Mouse (Mus musculus) natural killer cell, adult 2 months (primary cell): ENCODE data around the gene Olfr683.
"Not testable (repeated sequence)": the region's sequence is repeated elsewhere in the genome, so short reads cannot be mapped to it uniquely, and the experiment has no call there.

Experiments used
- DNase-seq, 2 experiments: peaks; one replicate each; pipeline ENCODE4 v3.0.0; 2022; ENCODE audit warnings: low spot score in 2 of 2

Olfr683 gene

DNA sequence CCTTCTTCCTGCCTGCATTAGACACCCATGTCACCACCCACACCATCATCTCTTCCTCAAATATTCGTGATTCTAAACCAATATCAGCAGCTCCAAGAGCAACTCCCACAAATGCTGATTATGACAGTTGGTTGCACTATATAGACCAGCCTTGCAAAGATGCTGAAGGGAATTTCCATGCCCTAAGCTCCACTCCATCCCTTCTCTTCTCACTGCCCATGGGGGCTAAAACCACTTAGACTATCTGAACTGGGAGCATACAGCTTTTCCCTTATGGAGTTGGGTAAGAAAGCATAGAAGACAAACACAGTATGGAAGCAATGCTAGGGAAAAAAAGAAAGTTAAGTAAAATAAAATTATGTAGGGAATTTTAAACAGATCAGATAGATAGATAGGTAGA, at the start of gene Olfr683:
Gene Olfr683 (minus strand): TSS at position 101 of the 400 bp plus-strand sequence.
- no peak for DNase-seq

DNA sequence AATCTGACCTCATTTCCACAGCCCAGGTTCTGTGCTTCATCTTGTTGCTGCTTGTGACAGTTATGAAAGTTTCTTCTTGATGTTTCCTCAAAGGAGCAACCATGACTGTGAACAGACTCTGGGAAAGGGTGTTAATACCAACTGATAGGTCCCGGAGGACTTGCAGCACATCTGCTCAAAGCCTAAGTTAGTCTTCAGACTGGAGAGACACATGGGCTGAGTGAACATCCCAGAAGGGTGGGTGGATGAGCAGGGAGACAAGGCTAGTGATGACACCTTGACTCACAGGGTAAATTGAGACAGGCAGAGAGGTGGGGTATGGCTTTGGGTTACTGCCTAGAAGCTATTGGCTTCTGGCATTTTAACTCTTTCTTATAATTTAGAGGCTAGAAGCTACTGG, 39.1 kb upstream of the Olfr683 start, which contains the start of gene Olfr685:
Gene Olfr685 (minus strand): TSS at position 101 of the 400 bp plus-strand sequence.
- DNase-seq = no peak

DNA sequence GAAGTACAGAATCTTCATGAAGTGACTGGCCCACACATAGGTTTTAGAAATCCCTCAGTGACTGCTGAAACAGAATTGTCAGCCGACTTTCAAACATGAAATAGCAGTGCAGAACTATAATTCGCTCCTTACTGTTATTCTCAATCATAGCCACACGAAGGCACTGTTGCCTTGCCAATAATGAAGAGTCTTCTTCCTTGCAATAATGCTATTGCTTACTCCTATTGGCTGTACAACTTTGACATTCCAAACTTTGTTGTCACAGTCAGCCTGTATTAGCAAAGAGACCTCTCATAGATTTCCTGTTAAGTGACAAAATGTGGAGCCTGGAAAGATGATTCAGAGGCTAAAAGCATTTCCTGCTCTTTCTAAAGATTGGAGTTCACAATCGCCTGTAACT, 24.0 kb upstream of the Olfr683 start:
- no peak for DNase-seq

DNA sequence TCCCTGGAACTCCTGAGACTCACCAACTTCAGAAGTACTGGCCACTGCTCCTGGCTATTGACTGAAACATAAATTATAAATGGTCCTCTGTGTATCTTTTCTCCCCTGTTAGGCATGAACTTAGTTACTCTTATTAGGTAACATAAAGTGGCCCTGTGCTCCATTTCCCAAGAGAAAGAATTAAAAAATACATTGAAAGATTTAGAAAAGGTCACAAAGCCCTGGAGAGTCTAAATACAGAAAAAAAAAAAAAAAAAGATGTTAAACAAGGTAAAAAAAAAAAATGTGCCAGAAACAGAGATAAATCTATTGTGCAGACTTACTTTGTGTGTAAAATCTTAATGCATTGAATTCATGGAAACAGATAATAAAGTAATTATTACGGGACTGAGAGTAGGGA, 16.7 kb upstream of the Olfr683 start, which contains the start of gene Olfr684:
Gene Olfr684 (minus strand): TSS at position 101 of the 400 bp plus-strand sequence.
- DNase-seq = no peak

DNA sequence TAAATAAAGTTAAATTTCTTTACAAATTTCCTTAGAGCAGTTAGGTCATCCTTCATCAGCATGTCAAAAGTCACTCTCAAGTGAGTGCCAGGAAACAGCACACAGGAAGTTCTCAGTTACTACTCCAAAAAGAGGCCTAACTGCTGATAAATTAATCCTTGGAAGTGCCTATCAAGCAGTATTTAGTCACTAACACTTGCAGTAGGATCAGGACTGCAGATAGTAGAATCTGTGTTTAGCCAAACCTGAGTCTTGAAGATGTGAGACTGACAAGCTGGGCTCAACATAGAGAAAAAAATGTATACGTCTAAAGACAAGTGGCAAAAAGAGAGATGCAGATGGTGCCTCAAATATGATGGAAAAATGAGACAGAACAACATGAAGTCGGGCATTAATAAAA, 5.5 kb downstream of the Olfr683 start:
- no peak for DNase-seq

DNA sequence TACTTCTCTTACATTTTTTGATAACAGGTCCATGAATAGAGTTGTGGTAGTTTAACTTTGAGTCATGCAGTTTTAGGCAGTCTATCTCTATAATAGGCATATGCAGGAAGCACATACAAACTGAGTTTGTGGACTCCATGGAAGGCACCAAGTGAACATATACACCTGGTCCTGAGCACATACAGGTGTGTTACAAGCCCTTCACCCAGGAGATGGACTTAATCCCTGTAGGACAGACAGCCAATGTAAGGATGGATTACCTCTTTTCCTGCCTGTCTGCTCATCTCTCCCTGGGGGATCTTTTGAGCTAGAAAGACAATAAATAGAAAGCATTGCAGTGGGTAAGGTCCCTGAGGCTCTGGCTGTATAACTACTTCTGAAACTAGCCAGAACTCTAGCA, 30.3 kb downstream of the Olfr683 start, which contains the start of gene Olfr681:
Gene Olfr681 (plus strand): TSS at position 301 of the 400 bp plus-strand sequence.
- DNase-seq = no peak

DNA sequence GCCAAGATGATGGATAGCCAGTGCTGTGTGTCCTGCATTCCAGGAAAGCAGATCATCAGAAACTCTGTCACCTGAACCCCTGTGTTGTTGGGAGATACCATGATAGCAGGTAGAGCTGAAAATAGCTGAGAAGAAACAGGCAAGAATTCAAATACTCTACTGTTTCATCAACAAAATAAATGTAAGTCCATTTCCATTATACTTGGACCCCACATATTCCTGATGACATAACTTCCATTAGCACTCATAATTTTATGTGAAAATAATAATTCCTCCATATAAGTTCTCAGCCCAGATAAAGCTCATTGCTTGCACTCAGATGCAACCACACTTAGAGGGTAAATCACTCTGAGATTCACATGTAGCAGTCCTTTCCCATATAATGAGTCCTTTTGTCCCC, 54.1 kb downstream of the Olfr683 start, which contains the start of gene Olfr680-ps1:
Gene Olfr680-ps1 (minus strand): TSS at position 101 of the 400 bp plus-strand sequence.
- DNase-seq = not testable (repeated sequence)
